Comparison of ENCODE assay signal across 8 mouse cellular contexts in genomic region chr8:128654365-128655099, GRCm38 (mm10). TPM values are rescaled to one million over a fixed set of nuclear protein-coding genes. Genes with fewer than 3 reads are reported as not detected.
DNase-seq lines count a peak whose midpoint lies in the region; ATAC-seq and TF ChIP-seq lines count a peak whose summit lies in the region.

No protein-coding gene starts in this region.

- no peaks in the 10 kb centered on the region for H3K79me2 ChIP-seq in macrophage (ENCODE audit: inconsistent target)

- ATAC-seq in hindbrain, postnatal 0 days = peak; percentile 92

- H3K4me1 ChIP-seq in hindbrain, postnatal 0 days (ENCODE audit: insufficient read depth, low read length) = no peaks in the 10 kb centered on the region

- DNase-seq in WW6 (ENCODE audit: low read depth, low spot score) = peak; percentile 36
- DNase-seq in cerebellum, postnatal 25 days = peak; percentile 64 to 69
- DNase-seq in gastrocnemius, adult 8-10 months (ENCODE audit: low spot score in 2 of 2) = peak; percentile 49 to 58
- DNase-seq in hindbrain, postnatal 0 days (ENCODE audit: low spot score) = peak; percentile 70
- DNase-seq in left cerebral cortex, adult 2 months (ENCODE audit: extremely low spot score in 1 of 2, low spot score in 2 of 2) = peak; percentile 36 to 58
- peak; percentile 9 for DNase-seq in retina, postnatal 7 days (ENCODE audit: low read depth, low spot score)
- DNase-seq in urinary bladder, postnatal 10 days (ENCODE audit: low spot score) = peak; percentile 38

- H3K4me2 ChIP-seq in hindbrain, postnatal 0 days (ENCODE audit: low read depth, low read length) = peak overlapping the region; percentile 55

- no peaks in the 10 kb centered on the region for H3K27me3 ChIP-seq in hindbrain, postnatal 0 days (ENCODE audit: insufficient read depth, low read length)

- peak overlapping the region; percentile 31; the same call in 1 of the 2 replicates for H3K9ac ChIP-seq in hindbrain, postnatal 0 days (replicated peaks; ENCODE audit: low read length)

- peak overlapping the region; percentile 70 for H3K27ac ChIP-seq in hindbrain, postnatal 0 days
- H3K27ac ChIP-seq in left cerebral cortex, adult 2 months = peak overlapping the region; percentile 80
- H3K27ac ChIP-seq in macrophage = peak overlapping the region; percentile 97

- no peak for TF ChIP-seq CTCF in hindbrain, postnatal 0 days (IDR thresholded peaks at IDR 0.05; ENCODE audit: low read depth)
- no peak for TF ChIP-seq CTCF in left cerebral cortex, adult 2 months (IDR thresholded peaks at IDR 0.05)

- peak overlapping the region; percentile 18; the same call in 1 of the 2 replicates for H3K4me3 ChIP-seq in hindbrain, postnatal 0 days (ENCODE audit: low read length)
- peak overlapping the region; percentile 42 for H3K4me3 ChIP-seq in left cerebral cortex, adult 2 months
- H3K4me3 ChIP-seq in macrophage (ENCODE audit: inconsistent target) = peak overlapping the region; percentile 10; the same call in 1 of the 2 replicates

- intact Hi-C loops in left cerebral cortex, adult 2 months (cut with DNase I) = loop anchor here (5.0 kb wide), 1 partner anchor 73 kb away; no protein-coding TSS in a partner anchor

- no peaks in the 10 kb centered on the region for H3K36me3 ChIP-seq in hindbrain, postnatal 0 days (ENCODE audit: insufficient read depth, low read length)
- no peaks in the 10 kb centered on the region for H3K36me3 ChIP-seq in macrophage (ENCODE audit: inconsistent target)

- whole genome bisulfite sequencing in hindbrain, postnatal 0 days = 2% methylated on average over 16 of the region's 16 CpGs
- WGBS in macrophage (ENCODE audit: missing documents) = 0% methylated on average over 14 of the region's 16 CpGs

- no peaks in the 10 kb centered on the region for H3K9me3 ChIP-seq in hindbrain, postnatal 0 days (ENCODE audit: low read length)

RNA-seq across cellular contexts. Expression of gene Itgb1, which starts 30.9 kb away (rescaled TPM):
- total RNA-seq in gastrocnemius, adult 8-10 months (2022) = 100 to 1,000 TPM; 151 to 175 (median 167) TPM
- total RNA-seq in hindbrain, postnatal 0 days (2014; rRNA removed) = 59.1 and 61.5 TPM in 2 replicates
- polyA plus RNA-seq in hindbrain, postnatal 0 days (2015; fragmentation: Nextera tagmentation; extraction: Ambion mirVana) = 70.8 and 75.7 TPM in 2 replicates
- 10 to 100 TPM; 44.6 to 48.3 TPM for total RNA-seq in left cerebral cortex, adult 2 months (2021)
- 100 to 1,000 TPM in 23 of 26 experiments, 10 to 100 TPM in 3; 79.3 to 247 (median 149) TPM for total RNA-seq in macrophage (2018; cell fraction: chromatin; rRNA removed)
- total RNA-seq in macrophage (2018; cell fraction: cytosol; rRNA removed) = 100 to 1,000 TPM; 244 to 564 (median 360) TPM
- total RNA-seq in macrophage (2018; cell fraction: nucleus; rRNA removed) = 100 to 1,000 TPM; 243 to 657 (median 475) TPM
- 310 to 487 TPM (median 468 TPM) in 3 replicates for polyA plus RNA-seq in macrophage (2018)

Comparison
In these comparisons a context has a peak if more than half of its experiments do, and no peak if none do; other contexts are left out.
1. Peak in every context shown above with its lines: DNase-seq, ATAC-seq, H3K4me3 ChIP-seq and H3K27ac ChIP-seq.
2. DNase-seq: peak in every context shown above with its lines; median percentile 70 in hindbrain, postnatal 0 days; 66 in cerebellum, postnatal 25 days; 54 in gastrocnemius, adult 8-10 months; 47 in left cerebral cortex, adult 2 months; 38 in urinary bladder, postnatal 10 days; 36 in WW6; 9 in retina, postnatal 7 days.